Mouse (Mus musculus) heart, adult 18-20 months (tissue): ENCODE measurements around the gene Magi2. TPM values are rescaled to one million over a fixed set of nuclear protein-coding genes. Genes with fewer than 3 reads are reported as not detected.
"Not testable (repeated sequence)": the region's sequence is repeated elsewhere in the genome, so short reads cannot be mapped to it uniquely, and the experiment has no call there.

Source experiments
- DNase-seq, 2 experiments: peaks; one replicate each; pipeline ENCODE4 v3.0.0; 2021 to 2022; ENCODE audit warnings: mixed read lengths in 1 of 2
- total RNA-seq, 2 experiments: library from RNA; stranded (reverse); gene quantifications; 2 replicates each; pipeline ENCODE4 v1.2.3; 2021

Gene Magi2
- total RNA-seq, 2 experiments from 2014 or later, result 6.9 to 9.2 TPM

DNA sequence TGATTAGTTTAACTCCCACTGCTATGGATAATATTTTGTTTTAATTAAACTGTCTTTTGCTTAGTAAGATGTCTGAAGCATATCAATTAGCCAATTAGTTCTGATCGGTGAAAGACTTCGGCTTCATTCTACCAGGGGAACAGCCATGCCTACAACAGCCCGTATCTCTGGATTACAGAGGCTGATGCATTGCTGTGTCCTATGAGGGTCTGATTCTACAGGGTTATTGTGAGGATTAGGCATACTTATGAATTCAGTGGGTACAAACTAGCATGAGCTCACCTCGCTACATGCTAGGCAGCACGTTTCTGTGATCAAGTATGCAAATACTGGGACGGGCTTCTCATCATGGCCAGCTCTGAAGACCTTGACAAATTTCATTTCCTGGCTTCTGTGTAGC lies 1022.5 kb downstream of the Magi2 start:
- DNase-seq, result no peak

DNA sequence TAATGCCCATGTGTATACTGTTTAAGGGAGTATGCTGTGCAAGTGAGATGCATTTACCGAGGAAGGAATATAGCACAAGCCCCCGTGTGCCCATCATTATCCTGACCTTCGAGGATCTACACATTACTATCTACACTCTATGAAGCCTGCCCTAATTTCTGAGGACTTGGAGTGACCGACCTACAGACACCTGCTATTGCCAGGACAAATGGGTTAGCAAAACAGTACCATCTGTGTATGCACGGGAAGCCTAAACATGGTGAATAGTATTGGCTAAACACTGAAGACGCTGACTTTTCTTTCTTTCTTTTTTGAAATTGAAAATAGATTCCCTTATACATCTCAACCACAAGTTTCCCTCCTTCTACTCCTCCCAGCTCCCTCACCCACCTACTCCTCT lies 1024.7 kb downstream of the Magi2 start:
- no peak for DNase-seq

DNA sequence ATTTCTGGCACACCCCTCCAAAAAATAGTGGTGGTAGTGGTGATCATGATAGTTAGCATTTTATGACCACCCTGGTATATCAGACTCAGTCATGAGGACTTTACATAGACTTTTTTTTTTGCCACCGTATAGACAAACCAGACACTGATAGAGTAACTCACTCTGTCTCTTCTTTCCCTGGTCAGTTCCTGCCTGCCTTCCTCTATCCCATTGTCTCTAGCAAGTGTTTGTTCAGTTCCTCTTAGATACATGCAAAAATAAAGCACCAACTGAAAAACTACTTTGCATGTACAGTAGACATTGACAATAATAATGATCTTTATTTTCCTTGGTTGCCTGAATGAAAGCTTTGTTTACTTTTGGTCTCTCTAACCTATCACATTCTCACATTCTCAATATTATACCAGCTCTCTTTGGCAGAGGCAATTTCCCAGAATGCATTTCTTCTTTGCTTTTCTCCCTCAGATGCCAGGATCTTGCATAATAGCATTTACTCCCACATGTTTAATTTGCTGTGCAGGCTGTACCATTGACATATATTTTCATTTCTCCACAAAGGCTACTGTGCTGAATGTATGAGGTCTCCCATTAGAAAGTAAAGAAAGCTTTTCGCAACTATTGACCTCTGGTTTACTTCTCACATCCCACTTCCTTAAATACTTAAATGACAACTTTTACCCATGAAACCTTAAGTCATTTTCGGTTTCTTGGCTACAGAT lies 1029.5 kb downstream of the Magi2 start:
- DNase-seq, result no peak

DNA sequence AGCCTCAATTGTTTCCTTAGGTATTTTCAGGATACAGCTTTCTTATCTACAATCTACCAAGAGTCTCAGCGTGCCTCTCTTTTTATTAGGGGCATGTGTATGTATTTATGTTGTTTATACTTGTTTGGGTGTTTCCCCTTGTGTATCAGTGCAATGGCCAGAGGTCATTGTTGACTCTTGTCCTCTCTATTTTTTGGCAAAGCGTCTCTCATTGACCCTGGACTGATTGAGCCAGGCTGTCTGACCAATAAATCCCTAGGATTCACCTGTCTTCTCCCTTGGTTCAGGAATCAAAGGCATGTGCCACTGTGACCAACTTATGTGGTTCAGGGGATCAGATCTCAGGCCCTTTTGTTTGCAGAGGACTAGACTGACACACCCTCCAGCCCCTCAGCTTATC lies 1030.1 kb downstream of the Magi2 start:
- no peak for DNase-seq

DNA sequence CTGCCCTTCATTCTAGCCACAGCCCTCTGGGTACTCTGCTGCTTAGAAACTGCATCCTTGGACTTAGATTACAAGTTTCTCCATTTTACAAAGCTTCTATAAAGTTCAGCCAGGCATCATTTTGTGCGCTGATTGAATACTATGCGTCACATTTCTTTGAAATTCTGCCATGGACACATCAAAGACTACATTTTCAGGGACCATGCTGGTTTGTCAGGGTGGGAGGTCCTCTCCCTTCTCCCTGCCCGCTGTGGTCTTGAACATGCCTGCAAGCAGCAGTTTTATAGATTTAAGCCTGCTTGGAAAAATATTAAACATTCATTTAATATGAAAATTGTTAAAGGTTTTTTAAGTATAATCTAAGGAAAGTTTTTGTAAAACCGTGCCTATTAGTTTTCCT lies 1030.6 kb downstream of the Magi2 start:
- DNase-seq, result no peak

DNA sequence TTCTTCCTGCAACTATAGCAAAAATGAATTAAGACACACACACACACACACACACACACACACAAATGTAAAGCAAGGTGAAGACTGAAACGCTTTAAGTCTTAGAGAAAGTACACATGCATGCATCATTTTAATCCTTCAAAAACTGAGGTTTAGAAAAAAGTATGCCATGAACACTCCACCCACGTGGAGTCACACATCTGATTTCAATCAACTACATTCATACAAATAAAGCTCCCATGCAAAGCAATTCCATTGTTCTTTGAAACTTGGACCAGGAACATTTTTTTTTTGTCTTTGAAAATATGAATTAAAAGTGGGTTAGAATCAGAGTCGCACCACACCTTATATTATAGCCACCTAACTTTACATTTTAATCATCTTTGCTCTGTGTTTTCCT lies 1032.9 kb downstream of the Magi2 start:
- no peak for DNase-seq

DNA sequence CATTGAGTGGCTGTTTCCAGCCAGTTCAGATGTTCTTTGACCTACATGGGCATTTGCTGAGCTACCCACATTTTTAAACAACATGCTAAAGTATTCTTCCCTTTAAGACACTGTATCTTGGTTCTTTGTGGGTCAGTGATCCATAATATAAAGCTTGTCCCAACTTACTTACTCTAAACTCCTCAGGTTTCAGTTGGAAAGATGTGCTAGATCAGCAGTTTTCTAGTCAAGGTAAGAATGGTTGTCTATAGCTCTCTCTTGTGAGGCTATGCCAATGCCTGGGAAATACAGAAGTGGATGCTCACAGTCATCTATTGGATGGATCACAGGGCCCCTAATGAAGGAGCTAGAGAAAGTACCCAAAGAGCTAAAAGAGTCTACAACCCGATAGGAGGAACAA lies 1045.8 kb downstream of the Magi2 start:
- DNase-seq, result not testable (repeated sequence)

DNA sequence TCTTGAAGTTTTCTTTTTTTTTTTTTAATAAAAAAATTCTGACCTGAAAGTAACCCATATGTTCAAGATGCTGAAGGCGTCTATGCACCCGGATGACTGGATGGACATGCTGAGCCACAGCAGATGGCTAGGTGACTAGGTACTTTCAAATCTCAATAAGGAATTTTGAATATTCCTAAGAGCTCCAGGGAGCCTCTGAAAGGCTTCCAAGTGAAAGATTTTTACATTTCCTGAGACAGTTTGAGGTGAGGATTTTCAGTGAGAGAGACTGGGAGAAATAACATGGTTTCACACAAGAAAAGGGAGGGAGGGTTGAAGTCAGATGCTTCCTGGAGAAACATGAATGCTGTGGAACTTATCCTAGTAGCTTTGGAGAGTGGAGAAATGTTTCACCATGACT lies 1048.8 kb downstream of the Magi2 start:
- no peak for DNase-seq

DNA sequence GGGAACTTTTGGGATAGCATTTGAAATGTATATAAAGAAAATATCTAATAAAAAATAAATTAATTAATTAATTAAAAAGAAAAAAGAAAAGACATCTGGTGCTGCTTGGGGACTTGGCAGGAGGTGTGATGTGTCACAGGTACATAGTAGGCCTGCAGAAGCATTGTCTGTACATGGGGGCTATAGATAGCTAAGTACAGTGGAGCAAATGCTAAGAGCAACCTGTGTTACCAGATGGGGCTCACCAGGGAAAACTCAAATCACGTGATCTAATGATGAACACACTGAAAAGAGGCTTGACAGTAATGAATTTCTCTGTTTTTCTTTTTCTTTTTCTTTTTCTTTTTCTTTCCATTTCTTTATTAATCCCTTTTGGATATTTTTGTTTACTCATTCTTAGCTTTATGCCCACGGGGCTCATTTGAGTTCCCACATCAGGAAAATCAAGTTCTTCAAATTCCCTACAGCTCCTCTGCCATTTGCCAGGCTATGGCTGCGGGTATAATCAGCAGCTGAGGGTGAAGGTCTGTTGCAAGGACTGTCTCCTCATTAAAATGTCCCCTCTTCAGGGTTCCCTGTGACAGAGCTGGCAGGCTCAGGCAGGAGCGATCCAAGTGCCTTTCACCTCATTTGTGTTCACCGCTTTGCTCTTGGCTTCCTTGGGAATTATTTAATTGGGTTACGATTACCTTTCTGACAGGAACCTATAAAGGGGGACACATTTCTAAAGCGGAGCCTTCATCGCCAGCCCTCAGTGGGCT lies 1058.4 kb downstream of the Magi2 start:
- DNase-seq, result no peak

DNA sequence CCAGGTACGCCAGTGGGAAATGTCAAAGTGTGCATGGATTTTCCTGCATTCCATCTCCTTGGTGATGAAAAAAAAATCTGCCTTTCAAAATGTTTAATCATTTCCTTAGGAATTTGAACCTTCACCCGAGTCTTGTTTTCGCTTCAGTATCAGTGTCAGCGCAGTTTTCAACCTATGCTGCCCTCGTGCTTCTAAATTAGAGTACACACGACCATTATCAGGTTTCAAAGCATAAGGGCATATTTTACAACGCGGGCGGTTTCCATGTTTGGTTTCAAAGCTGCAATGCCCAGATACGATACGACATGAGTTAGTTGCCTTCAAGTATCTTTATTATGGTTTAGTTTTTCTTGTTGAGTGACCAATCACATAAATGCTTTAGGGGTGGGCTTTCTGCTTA lies 1067.7 kb downstream of the Magi2 start:
- no peak for DNase-seq

DNA sequence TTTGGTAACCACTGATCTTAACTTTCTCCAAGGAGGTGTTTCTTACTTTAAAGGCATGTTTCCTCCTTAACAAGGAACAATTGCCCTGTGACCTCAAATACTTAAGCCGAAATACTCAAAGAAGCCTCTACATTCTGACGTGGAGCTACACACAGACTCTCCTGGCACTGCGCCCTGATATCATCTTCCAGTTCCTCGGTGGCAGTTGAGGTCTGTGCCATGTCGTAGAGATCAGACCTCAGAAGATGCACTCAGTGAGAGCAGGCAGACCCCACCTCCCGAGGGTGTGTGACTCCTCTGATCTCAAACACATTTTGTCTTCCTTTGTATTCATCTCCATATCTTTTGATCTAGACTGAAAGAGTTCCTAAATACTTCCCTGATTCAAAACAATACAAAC lies 1073.0 kb downstream of the Magi2 start:
- no peak for DNase-seq

DNA sequence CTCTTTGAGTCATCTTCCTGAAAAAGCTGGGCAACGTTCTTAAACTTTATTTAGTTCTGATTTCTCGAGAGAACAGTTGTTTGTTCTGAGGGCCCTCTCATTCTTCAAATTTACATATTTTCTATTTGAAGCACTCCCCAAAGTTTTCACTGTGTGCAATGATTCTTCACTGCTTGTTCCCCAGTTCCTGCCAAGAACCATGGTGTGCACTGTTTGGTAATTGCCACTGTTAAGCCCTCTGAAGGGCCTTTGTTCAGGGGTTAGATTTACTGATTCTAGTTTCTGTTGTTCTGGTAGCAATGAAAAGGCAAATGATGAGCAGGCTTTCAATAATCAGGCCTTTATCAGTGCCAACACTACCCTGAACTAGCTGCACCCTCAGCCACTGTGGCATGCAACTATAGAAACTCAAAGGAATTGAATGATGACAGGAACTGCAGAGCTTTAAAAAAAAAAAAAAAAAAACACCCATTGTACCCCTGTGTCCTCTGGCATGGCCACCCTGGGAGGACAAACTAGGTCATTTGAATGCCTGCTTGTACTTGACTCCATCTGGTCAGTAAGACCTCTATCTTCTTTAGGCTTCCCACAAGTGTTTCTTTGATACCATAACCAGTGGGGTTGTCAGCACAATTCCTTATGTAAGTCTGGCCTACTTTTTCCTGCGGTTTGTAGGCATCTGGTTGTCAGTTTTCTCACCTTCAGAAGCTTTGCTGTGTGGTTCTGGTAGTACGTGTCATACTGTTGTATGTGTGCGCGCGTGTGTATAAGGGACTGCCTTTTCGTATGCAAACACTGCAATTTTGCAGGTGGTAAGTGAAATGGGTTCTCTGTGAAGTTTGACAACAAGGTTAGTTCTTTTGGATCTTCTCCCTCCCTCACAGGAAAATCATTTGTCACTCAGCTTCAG lies 1076.5 kb downstream of the Magi2 start:
- no peak for DNase-seq

DNA sequence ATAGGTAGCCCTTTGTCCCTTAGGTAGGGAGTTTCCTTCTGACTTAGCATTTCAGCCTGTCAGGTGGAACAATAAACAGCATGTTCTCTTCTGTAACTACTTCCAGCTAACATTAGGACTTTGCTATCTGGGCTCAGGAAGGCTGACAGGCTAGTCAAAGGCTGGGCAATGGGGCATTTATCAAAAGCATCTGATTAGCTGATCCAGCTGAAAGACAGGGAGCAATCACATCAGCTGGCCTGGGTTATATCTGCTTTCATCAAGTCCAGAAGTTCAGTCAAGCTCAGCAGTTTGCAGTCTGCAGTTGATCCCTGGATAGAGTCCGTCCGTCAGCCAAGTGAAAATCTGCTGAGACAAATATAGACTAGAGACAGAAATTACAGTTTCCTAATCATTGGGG lies 1094.1 kb downstream of the Magi2 start:
- DNase-seq, result no peak

DNA sequence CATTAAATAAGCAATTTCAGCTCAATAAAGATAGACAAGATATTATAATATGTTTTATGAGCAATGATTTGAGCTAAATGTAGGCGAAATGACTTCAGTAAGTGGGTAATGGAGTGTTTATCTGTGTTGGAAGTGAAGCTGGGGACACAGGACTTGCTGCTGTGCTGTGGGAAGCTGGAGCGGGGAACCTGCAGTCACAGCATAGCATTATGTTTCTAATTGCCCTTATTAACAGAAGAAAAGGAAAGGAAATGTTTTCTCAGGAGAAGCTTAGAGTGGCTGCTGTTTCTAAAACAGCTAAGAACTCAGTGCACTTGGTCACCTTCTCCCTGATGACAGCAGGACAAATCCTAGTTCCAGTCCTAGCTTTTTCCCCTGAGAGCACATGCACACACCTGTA lies 1098.5 kb downstream of the Magi2 start:
- no peak for DNase-seq

DNA sequence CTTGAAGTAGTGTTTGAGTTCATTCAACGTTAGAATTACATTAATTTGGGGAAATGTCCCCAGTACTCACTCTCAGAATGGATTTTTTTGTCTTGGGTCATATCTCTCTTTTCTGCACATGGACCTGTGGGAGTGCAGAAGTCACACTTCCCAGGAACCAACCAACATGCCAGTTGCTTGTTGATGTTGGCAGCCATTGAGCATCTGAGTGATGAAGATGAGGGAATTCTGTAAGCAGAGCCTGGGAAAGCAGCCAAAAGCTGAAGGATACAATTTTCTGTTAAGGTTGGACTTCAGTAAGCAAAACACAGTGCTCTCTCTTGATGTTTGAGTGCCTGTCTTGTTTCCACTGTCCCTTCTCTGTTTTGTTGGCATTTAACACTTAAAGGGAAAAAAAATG lies 1102.1 kb downstream of the Magi2 start:
- no peak for DNase-seq

DNA sequence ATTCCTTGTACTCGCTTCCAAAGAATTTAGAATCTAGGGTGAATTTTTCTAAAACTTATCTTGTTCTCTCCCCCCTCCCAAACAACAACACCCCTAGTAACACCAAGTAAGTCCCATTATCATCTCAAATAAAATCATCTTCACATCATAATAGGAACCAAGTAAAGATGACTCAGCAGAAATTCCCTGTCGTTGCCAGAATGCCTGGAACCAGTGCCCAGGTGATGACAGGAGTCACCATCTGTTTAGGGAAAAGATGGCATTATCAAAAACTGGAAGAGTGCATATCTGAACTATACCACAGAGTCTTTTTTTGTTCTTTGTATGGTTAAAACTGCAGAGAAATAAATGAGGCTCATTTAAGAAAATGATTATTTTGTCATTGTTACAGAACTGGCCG lies 1103.2 kb downstream of the Magi2 start:
- no peak for DNase-seq

DNA sequence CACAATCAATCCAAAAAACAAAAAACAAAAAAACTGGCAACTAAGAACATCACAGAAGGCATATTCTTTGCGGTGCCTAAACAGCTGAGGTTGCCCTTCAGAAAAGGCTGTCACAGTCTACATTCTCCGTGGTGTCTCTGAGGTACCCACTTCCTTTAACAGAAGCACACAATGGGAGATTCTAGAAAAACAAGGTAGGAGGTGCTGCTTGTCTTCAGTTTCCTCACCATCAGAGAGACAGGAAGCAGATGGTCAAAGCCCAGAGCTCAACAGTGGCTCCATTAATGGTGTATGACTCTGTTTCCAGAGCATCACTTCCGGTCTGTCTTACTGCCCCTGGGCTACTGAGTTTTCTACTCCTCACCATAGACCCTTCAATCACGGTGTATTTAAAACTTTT lies 1105.7 kb downstream of the Magi2 start:
- no peak for DNase-seq

DNA sequence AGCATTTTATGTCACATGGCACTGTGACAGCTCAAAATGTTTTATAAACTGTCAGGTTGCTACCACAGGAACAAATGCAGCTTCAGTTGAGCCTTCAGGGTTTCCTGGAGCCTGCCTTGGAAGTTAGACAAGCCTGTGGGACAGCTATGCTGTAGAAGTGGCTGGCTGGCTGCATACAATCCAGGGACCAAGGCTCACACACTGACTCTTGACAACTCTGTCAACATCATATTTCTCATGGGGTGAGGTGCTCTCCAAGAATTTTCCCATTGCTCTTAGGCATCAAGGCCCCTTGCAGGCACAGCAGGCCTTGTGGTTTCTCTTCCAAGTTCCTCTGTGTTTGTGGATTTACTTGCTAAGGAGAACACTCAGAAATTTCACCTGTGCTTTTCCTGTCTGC lies 1107.7 kb downstream of the Magi2 start:
- no peak for DNase-seq

DNA sequence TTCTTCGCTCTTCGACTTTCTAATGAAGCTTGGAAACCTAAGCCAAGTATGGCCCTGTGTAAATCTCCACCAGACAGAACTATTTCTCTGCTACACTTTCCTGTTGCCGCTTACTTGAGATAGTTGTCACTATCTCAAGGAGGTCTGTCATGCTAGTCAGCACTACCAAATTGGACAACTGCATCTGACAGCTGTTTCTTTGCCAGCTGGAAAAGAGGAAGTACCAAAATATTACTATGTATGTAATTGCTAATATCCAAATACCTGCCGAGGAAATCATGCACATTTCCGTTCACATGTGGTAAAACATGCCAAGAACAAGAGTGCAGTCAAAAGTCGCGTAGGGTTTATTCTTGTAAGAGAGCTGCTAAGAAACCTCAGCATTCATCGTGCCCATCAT lies 1126.1 kb downstream of the Magi2 start:
- DNase-seq, result no peak

DNA sequence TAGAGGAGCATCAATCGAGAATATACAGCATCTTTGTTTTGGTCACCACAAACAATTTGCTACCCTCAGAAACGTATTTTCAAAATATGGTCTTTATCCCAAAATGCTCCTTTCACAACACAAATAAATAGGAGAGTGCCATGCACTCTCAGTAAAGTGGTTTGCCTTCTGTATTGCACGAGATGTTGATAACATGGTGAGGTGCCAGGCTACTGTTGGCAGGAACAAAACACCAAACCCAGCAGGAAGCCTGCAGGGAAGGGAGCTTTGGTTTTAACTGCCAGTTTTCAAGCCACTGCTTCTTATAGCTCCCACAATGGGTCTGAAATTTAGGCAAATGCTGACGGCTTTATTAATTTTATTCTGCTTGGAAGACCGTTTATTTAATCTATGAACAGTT lies 1131.6 kb downstream of the Magi2 start:
- DNase-seq, result peak in 1 of 2 experiments; percentile 4

DNA sequence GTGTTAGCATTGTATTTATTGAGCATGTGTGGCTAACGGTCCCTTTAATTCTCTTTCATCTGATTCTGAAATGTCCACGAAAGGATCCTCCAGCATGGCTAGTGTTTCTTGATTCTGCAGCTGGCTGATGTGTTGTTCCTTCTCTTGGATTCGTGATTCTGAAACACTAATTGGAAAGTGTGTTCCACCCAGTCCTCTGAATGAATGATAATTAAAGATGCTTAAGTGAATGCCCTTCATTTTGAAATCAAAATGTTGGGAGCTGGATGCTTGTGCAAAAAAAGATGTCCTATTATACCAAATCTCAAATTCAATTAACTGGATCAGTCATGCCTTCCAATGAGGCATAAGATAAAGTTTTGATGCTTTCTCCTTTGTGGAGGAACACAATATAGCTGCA lies 1132.2 kb downstream of the Magi2 start:
- DNase-seq, result no peak

DNA sequence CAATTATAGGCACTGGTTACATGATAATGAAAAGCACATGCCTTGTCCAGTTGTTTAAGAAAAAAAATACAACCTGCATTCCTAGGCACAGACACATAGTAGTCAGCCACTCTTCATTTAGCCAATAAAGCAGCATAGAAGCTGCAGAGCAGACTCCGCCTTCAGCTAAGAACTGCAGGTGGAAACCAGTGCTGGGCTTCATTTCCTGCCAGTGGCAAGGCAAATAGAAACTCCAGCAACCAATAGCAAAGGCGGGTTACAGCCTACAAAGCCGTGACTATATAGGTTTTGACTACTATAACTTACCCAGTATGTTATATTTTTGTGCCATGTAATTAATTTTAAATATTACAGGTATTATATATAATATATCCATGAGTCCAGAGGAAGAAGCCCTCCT lies 1135.3 kb downstream of the Magi2 start:
- DNase-seq, result no peak

DNA sequence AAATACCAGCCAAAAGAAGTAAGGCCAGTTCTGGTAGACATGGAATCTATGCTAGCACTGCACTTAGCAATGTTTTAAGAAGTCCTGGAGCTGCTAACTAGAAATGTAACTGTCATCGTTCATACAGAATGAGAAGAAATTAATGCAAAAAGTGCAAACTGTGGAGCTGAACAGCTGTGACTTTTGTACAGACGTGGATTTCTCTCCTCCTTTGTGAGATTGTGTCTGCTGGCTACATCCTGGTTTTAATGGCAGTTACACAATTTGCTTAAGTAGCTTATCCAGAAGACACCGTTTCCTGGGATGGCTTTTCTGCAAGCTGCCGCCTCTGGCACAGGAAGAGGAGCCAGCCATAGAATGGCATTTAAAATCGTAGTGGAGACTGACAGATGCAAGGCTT lies 1136.4 kb downstream of the Magi2 start:
- DNase-seq, result no peak
